Mouse (Mus musculus) heart, embryonic 11.5 days (tissue): Measurements from ENCODE around the gene Olfr1392. TPM values are rescaled to one million over a fixed set of nuclear protein-coding genes. Genes with fewer than 3 reads are reported as not detected.
A peak's percentile ranks its signal among the peaks of the same experiment; 100 is the strongest.

Experiments
- ATAC-seq: fragments of 200-750 bp; cut with Nextera tagmentation; replicated peaks from 2 replicates; pipeline ENCODE4 v1.8.0; 2017; ENCODE audit warnings: moderate library complexity; ENCODE audit not compliant: insufficient number of reproducible peaks, low FRiP score, low TSS enrichment
- H3K27ac ChIP-seq: fragments of 300-500 bp; sonication (generic); 2 replicates; pipeline ENCODE4 v1.5.1; 2014; ENCODE audit warnings: mild to moderate bottlenecking, low read depth, low read length
- H3K27me3 ChIP-seq: fragments of 300-500 bp; sonication (generic); 2 replicates; pipeline ENCODE4 v1.6.1; 2014; ENCODE audit warnings: mild to moderate bottlenecking, low read length, mixed read lengths; ENCODE audit not compliant: control insufficient read depth, insufficient read depth
- H3K36me3 ChIP-seq: fragments of 300-500 bp; sonication (generic); 2 replicates; pipeline ENCODE4 v1.6.1; 2014; ENCODE audit warnings: mild to moderate bottlenecking, low read length, moderate library complexity, mixed read lengths; ENCODE audit not compliant: control insufficient read depth, insufficient read depth
- H3K4me1 ChIP-seq: fragments of 300-500 bp; sonication (generic); 2 replicates; pipeline ENCODE4 v1.6.1; 2014; ENCODE audit warnings: low read length; ENCODE audit not compliant: control insufficient read depth, insufficient read depth
- H3K4me2 ChIP-seq: fragments of 300-500 bp; sonication (generic); 2 replicates; pipeline ENCODE4 v1.6.1; 2014; ENCODE audit warnings: mild to moderate bottlenecking, moderate library complexity
- H3K4me3 ChIP-seq: fragments of 300-500 bp; sonication (generic); 2 replicates; pipeline ENCODE4 v1.5.1; 2014; ENCODE audit warnings: low read depth, low read length
- H3K9ac ChIP-seq: fragments of 300-500 bp; sonication (generic); 2 replicates; pipeline ENCODE4 v1.6.1; 2014; ENCODE audit warnings: mild to moderate bottlenecking, low read depth, low read length, moderate library complexity
- H3K9me3 ChIP-seq: fragments of 300-500 bp; sonication (generic); replicated peaks from 2 replicates; pipeline ENCODE4 v1.6.1; 2016; ENCODE audit warnings: low read length; ENCODE audit not compliant: control insufficient read depth
- WGBS: fragments of 180-500 bp; shearing (Covaris S2); extraction: QIAGEN DNeasy Blood & Tissue Kit; methylation state at CpG from one replicate; pipeline ENCODE4 v1.1.7; 2014; ENCODE audit not compliant: insufficient replicate concordance; 5-methylcytosine and 5-hydroxymethylcytosine counted together
- polyA plus RNA-seq: library from polyadenylated mRNA; unstranded; fragments of >200 nt; fragmentation: Nextera tagmentation; extraction: Ambion mirVana; gene quantifications from 2 replicates; pipeline ENCODE4 v1.2.1, GENCODE M21; 2014

Gene Olfr1392
- polyA plus RNA-seq, 1 experiment from 2014 or later, result not detected

GRCm38 (mm10) chr11:49260598-49261312, 24.3 kb upstream of the Olfr1392 start:
- no peak overlapping the region for H3K4me3 ChIP-seq
- H3K36me3 ChIP-seq, result peaks cover 16% of the 10 kb centered on the region
- H3K27me3 ChIP-seq, result no peaks in the 10 kb centered on the region
- H3K27ac ChIP-seq, result no peak overlapping the region
- no peaks in the 10 kb centered on the region for H3K9me3 ChIP-seq
- H3K4me2 ChIP-seq, result no peak overlapping the region
- no peak for ATAC-seq
- 93% methylated on average over 21 of the region's 21 CpGs for WGBS
- H3K9ac ChIP-seq, result no peak overlapping the region
- no peaks in the 10 kb centered on the region for H3K4me1 ChIP-seq

GRCm38 (mm10) chr11:49261313-49261855, 23.7 kb upstream of the Olfr1392 start:
- no peaks in the 10 kb centered on the region for H3K9me3 ChIP-seq
- no peak overlapping the region for H3K9ac ChIP-seq
- no peaks in the 10 kb centered on the region for H3K4me1 ChIP-seq
- H3K36me3 ChIP-seq, result peaks cover 16% of the 10 kb centered on the region
- no peaks in the 10 kb centered on the region for H3K27me3 ChIP-seq
- ATAC-seq, result no peak
- H3K4me2 ChIP-seq, result no peak overlapping the region
- no peak overlapping the region for H3K27ac ChIP-seq
- no peak overlapping the region for H3K4me3 ChIP-seq
- WGBS, result 93% methylated on average over 14 of the region's 14 CpGs

- peaks cover 16% of the 10 kb centered on the region for H3K36me3 ChIP-seq
- no peak overlapping the region for H3K27ac ChIP-seq
- no peak overlapping the region for H3K4me3 ChIP-seq
- H3K27me3 ChIP-seq, result no peaks in the 10 kb centered on the region
- H3K9ac ChIP-seq, result no peak overlapping the region
- no peak overlapping the region for H3K4me2 ChIP-seq
- H3K9me3 ChIP-seq, result no peaks in the 10 kb centered on the region
- 91% methylated on average over 5 of the region's 5 CpGs for WGBS
- no peak for ATAC-seq
- H3K4me1 ChIP-seq, result no peaks in the 10 kb centered on the region
Observed at GRCm38 (mm10) chr11:49262286-49262685, 22.8 kb upstream of the Olfr1392 start.

- Histone ChIP-seq H3K27me3 (no peaks in the 10 kb centered on the region), H3K9ac (no peak overlapping the region), H3K36me3 (peaks cover 16% of the 10 kb centered on the region), H3K9me3 (no peaks in the 10 kb centered on the region), H3K27ac (no peak overlapping the region), H3K4me2 (no peak overlapping the region), H3K4me3 (no peak overlapping the region), H3K4me1 (no peaks in the 10 kb centered on the region)
- WGBS, result 92% methylated on average over 6 of the region's 6 CpGs
- no peak for ATAC-seq
Observed at GRCm38 (mm10) chr11:49263149-49263548, 21.9 kb upstream of the Olfr1392 start.

- Histone ChIP-seq H3K27me3 (no peaks in the 10 kb centered on the region), H3K9me3 (no peaks in the 10 kb centered on the region), H3K4me3 (no peak overlapping the region), H3K9ac (no peak overlapping the region), H3K36me3 (peaks cover 16% of the 10 kb centered on the region), H3K4me1 (no peaks in the 10 kb centered on the region), H3K4me2 (no peak overlapping the region), H3K27ac (no peak overlapping the region)
- ATAC-seq, result no peak
- 88% methylated on average over 7 of the region's 7 CpGs for WGBS
Observed at GRCm38 (mm10) chr11:49264081-49264480, 21.0 kb upstream of the Olfr1392 start.

- no peak overlapping the region for H3K27ac ChIP-seq
- H3K9ac ChIP-seq, result no peak overlapping the region
- no peaks in the 10 kb centered on the region for H3K4me1 ChIP-seq
- ATAC-seq, result no peak
- H3K4me3 ChIP-seq, result no peak overlapping the region
- H3K27me3 ChIP-seq, result no peaks in the 10 kb centered on the region
- peaks cover 16% of the 10 kb centered on the region for H3K36me3 ChIP-seq
- no peak overlapping the region for H3K4me2 ChIP-seq
- H3K9me3 ChIP-seq, result no peaks in the 10 kb centered on the region
- 79% methylated on average over 11 of the region's 11 CpGs for WGBS
Observed at GRCm38 (mm10) chr11:49264622-49265021, 20.5 kb upstream of the Olfr1392 start.

GRCm38 (mm10) chr11:49265101-49265500, 20.0 kb upstream of the Olfr1392 start:
- Histone ChIP-seq H3K4me2 (no peak overlapping the region), H3K9ac (no peak overlapping the region), H3K4me3 (no peak overlapping the region), H3K27me3 (no peaks in the 10 kb centered on the region), H3K27ac (no peak overlapping the region), H3K4me1 (no peaks in the 10 kb centered on the region), H3K36me3 (peaks cover 16% of the 10 kb centered on the region), H3K9me3 (no peaks in the 10 kb centered on the region)
- ATAC-seq, result no peak
- WGBS, result 91% methylated on average over 8 of the region's 8 CpGs

GRCm38 (mm10) chr11:49266671-49267070, 18.4 kb upstream of the Olfr1392 start:
- WGBS, result 40% methylated on average over 6 of the region's 6 CpGs
- Histone ChIP-seq H3K4me3 (no peak overlapping the region), H3K36me3 (peaks cover 2% of the 10 kb centered on the region), H3K4me1 (no peaks in the 10 kb centered on the region), H3K27me3 (no peaks in the 10 kb centered on the region), H3K27ac (peak overlapping the region; percentile 36), H3K9ac (no peak overlapping the region), H3K9me3 (no peaks in the 10 kb centered on the region), H3K4me2 (no peak overlapping the region)
- ATAC-seq, result no peak

- peak overlapping the region; percentile 50 for H3K27ac ChIP-seq
- H3K4me2 ChIP-seq, result no peak overlapping the region
- no peaks in the 10 kb centered on the region; the same call in none of the 2 replicates for H3K36me3 ChIP-seq
- no peaks in the 10 kb centered on the region for H3K9me3 ChIP-seq
- ATAC-seq, result no peak
- no peaks in the 10 kb centered on the region for H3K27me3 ChIP-seq
- no peak overlapping the region for H3K4me3 ChIP-seq
- H3K9ac ChIP-seq, result no peak overlapping the region
- H3K4me1 ChIP-seq, result no peaks in the 10 kb centered on the region
- 77% methylated on average over 10 of the region's 10 CpGs for WGBS
Observed at GRCm38 (mm10) chr11:49267316-49267715, 17.8 kb upstream of the Olfr1392 start.
